Mouse (Mus musculus): ENCODE results near the gene C130073F10Rik. TPM values are rescaled to one million over a fixed set of nuclear protein-coding genes. Genes with fewer than 3 reads are reported as not detected.

The C130073F10Rik gene
- polyA plus RNA-seq, 1 experiment from 2014 or later = not detected

Other genes starting within 250 kb of the C130073F10Rik start
- gene Leprot, start 246.1 kb downstream of the C130073F10Rik start, polyA plus RNA-seq (2016; fragmentation: Nextera tagmentation; extraction: Ambion mirVana) = 78.2 and 80.0 TPM in 2 replicates
- 0.86 and 1.3 TPM in 2 replicates for gene Lepr, start 176.4 kb downstream of the C130073F10Rik start, polyA plus RNA-seq (2016; fragmentation: Nextera tagmentation; extraction: Ambion mirVana)
- not detected in 2 replicates for gene B020004J07Rik, start 49.8 kb downstream of the C130073F10Rik start, polyA plus RNA-seq (2016; fragmentation: Nextera tagmentation; extraction: Ambion mirVana)
- gene Gm12800, start 15.3 kb upstream of the C130073F10Rik start, polyA plus RNA-seq (2016; fragmentation: Nextera tagmentation; extraction: Ambion mirVana) = not detected in 2 replicates
- not detected in 2 replicates for gene Gm12794, start 46.6 kb upstream of the C130073F10Rik start, polyA plus RNA-seq (2016; fragmentation: Nextera tagmentation; extraction: Ambion mirVana)
- gene Gm12790, start 87.3 kb upstream of the C130073F10Rik start, polyA plus RNA-seq (2016; fragmentation: Nextera tagmentation; extraction: Ambion mirVana) = not detected in 2 replicates
- not detected in 2 replicates for gene Gm12789, start 92.8 kb upstream of the C130073F10Rik start, polyA plus RNA-seq (2016; fragmentation: Nextera tagmentation; extraction: Ambion mirVana)
- gene Pde4b, start 193.8 kb upstream of the C130073F10Rik start, polyA plus RNA-seq (2016; fragmentation: Nextera tagmentation; extraction: Ambion mirVana) = 22.5 and 24.1 TPM in 2 replicates

Data from heart, embryonic 12.5 days (tissue).